Mouse (Mus musculus): Measurements from ENCODE around the gene Vsx1.
A peak's percentile ranks its signal among the peaks of the same experiment; 100 is the strongest.

Vsx1 gene

DNA sequence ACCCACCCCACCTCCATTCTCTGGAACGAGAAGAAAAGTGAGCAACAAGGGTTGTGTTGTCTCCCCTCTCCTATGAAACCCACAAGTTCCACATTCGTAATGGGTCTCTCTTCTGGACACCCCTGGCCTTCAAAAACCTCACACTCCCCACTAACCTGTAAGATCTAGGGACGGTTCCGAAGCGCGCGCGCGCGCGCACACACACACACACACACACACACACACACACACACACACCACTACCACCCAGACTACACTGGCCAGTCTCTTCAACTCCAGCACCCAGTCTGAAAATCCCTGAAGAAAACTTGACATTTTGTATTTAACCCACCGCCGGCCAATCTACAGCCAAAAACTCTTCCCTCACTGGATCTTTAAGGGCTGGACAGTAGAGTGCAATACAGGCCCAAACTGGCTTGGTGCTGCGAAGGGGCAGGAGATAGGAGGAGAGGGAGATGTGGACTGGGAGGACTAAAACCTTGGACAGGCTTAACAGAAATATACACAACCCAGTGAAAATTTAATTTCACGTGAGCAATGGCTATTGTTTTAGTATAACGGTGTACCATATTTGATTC lies at the start of gene Vsx1:
Vsx1 (minus strand) TSS at position 138 of the 578 bp plus-strand sequence.
- DNase-seq (ENCODE audit: low read depth, low spot score): no peak

DNA sequence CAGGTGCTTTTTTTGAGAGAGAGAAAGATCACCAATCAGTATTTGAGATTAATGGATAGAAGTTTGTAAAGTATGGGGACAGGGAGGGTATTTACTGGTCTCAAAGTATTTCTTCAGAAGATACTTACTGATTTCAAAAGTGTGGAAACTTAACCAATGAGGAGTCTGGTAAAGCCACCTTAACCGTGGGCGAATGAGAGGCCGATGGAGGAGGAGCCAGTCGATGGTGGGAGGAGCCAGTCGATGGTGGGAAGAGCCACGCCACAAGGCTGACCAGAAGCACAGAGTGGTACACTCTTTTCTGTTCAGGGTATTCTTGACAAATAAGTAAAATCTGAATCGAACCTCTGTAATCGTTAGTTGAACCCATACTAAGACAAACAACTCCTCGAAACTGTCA lies 48.7 kb upstream of the Vsx1 start:
- no peak for DNase-seq (ENCODE audit: low read depth, low spot score)

DNA sequence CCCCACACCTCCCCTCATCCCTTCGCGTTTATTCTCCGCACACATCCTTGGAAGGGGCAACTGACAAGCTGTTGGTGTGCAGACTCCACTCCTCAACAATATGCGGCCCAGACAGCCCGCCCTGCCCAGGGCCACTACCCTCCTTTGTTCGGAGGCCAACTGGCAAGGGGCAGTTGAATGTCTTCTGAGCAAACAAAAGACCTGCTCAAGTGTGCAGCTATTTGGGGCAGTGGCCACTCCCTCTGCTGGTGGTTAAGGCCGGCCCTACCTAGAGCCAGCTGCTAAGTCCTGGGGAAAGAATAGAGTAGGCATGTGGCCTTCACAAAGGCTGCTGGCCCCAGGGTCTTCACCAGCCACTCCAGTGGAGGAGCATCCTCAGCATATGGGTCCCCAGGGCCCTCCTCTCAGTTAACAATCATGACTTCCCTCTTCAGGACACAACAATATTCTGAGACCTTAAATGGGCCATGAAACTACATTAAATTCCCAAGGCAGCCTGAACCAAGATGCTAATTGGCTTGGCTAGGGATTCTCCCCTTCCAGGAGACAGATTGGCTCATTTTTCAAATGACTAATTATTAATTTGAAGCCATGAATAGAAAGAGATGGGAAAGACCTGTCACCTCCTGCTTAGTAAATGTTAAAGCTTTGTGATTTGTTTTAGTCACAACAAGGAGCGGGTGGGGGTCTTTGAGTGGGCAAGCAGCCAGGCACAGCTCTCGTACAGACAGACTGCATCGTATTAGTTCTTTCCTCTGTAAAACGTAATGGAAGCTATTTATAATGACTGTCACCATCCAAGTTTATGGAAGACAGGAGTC lies 46.8 kb upstream of the Vsx1 start:
- no peak for DNase-seq (ENCODE audit: low read depth, low spot score)

DNA sequence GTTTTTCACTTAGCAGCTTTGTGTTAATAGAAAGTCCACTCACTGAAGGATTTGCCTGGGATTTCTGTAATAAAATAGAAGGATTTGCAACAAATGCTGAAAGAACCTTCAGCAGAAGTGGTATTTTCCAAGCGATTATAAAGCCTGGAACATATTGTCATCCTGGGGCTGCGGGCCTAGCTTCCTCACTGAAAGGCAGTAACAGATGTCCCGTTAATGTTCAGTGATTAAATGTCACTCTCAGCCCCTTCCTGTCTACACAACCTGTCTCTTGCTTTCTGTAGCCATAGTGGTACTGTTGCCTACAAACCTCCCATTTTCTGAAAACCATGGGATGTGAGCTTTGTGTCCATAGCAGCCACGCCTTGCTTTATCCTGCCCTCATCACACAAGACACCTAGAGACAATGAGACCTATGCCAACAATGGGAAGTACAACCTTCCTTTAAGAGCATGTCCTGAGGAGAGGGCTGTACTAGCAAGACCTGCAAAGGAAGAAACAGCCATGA lies 23.1 kb upstream of the Vsx1 start:
- DNase-seq (ENCODE audit: low read depth, low spot score): no peak

DNA sequence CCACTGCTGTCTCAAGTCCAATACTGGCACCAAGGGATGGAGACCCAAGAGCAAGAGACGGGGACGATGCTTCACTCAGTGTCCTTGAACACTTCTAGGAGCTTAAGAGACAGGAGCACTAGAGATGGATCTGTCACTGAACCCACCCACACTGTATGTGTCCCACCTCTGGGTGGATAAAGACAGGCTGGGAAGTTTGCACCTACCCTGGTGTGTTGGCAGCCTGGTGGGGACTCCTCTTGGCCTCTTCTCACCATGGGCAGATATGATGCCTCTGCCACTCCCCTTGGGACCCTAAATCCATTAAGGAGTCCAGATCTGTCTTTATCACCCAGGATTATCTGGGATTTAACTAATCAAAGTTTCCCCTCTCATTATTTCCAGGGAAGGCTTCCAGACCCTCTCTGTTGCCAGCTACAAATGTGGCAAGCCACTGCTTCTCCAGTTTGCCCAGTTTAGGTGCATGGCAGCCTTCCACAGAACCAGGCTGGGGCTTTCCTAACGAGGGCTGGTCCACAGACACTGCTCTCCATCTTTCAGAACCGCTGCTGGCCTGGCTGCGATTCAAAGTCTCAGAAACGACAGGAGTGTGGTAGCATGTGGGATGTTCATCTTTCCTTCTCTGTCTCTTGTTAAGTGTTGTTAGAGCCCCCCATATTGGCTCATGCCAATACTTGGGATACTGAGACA lies 2.5 kb upstream of the Vsx1 start:
- no peak for DNase-seq (ENCODE audit: low read depth, low spot score)

DNA sequence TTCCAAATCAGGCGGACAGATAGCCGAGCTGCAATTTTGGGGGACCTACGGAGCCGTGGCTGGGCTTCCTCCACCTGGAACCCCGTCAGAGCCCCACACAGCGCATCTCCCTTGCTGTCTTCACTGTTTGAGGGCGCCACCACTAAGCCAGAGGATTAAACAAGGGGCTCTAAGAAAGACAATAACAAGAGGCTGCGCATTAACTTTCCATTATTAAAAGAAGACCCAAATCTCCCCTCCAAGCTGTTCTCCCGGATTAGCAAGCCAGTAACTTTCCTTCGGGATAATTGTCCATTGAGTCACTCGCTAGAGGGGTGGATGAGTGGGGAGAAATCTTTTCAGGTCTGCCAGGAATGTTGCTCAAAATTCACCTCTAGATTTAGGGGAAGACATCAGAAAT lies 1.1 kb upstream of the Vsx1 start:
- no peak for DNase-seq (ENCODE audit: low read depth, low spot score)

DNA sequence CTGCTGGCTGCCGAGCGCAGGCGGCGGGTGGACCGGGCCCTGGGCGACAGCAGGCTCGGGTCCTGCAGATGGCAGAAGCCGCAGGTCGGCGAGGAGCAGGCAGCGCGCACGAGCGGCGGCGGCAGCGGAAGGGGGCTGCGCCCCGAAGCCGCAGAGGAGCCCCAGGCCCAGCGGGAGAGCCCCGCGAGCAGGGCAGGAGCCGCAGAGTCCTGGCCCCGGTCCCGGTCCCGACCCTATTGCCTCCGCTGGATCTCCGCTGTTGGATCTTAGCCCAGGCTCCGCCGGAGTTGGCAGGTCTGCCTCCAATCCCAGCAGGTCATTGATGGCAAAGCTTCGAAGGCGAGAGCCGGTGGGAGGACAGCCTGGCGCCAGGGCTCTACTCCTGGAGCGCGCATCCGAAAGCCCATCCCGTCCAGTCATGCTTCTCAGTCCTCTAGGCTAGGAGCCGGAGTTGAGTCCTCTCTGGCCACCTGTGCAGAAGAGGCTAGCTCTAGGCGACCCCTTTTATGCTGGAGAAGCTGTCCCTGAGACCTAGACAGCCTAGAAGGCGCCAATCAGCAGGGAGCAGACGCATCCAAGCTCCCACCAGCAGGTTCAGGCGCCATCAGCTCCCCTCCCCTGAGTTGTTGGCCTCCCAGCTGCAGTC lies 496 bp downstream of the Vsx1 start:
- no peak for DNase-seq (ENCODE audit: low read depth, low spot score)

DNA sequence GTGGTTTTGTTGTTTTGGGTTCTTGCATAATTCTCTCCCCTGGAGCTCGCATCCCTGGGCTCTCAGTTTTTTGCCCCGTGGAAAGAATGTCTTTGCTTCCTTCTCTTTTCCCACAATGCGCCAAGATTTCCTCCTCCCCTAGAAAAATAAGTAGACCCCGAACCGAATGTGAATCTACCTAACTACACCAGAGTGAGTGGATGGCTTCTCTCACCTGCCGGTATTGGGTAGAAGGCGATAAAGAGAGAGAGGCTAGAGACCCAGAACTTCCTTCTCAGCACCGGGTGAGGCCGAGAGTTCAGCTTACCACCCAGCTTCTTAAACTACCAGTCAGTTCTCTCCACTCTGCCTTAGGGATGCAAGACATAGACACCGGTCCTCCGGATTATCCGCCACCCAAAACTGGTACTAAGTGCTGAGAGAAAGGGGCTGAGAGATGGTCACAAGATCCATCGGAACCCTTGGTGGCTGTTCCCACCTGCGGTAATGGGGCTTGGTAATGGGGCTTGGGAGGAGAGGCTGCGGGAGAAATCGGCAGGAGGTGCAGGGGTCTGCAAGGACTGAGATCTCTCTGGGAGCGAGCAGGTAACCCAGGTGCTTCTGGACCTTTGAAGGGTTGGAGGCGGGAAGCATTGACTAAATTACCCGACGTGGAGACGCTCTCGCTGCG lies 1.2 kb downstream of the Vsx1 start:
- no peak for DNase-seq (ENCODE audit: low read depth, low spot score)

DNA sequence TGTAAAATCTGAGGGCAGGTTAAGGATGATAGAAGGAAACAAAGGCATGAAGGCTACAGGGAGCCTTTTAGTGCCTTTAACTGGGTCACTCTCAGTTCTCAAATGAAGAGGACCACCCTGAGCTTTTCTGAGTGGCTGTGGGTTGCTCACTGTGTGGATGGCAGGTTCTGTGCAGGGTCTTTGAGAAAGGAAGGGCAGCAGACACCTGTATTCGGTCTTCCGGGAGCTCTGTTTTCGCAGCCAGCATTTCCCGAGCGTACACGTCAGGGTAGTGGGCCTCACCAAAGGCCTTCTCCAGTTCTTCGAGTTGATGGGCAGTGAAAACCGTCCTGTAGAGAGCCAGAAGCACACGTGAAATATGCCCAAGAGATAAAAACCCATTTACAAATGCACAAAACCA lies 3.8 kb downstream of the Vsx1 start:
- no peak for DNase-seq (ENCODE audit: low read depth, low spot score)

DNA sequence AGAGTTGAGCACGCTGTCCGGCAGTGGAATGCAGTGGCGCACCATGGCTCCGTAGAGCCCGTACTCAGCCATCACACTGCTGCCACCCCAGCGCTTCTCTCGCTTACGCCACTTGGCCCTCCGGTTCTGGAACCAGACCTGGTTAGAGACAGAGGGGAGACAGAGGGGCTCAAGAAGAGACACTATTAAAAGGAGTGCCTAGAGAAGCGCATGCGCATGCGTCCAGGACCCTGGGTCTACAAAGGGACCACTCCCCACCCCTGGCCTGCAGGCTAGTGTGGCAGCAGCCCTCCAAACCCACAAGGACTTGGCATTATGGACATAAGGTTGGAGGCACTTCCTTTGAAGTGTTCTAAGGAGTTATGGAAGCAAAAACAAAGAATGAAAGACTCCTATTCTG lies 4.7 kb downstream of the Vsx1 start:
- no peak for DNase-seq (ENCODE audit: low read depth, low spot score)

DNA sequence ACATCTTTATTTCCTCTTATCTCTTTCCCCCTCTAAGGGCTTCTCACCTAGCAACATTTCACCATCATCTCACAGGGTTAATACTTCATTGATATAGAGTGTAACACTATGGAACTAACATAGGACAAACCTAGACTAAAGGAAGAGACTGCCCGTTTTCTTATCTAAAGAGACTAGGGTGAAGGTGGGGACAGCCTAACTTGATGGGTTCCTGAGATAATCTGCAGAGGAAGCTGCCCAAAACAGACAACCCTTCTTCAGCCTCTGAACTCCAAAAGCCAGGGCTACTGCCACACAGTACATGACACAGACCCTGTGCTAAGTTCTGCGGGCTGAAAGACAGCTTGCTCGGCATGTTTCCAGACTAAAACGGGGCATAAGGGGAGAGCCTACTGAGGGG lies 7.6 kb downstream of the Vsx1 start:
- no peak for DNase-seq (ENCODE audit: low read depth, low spot score)

DNA sequence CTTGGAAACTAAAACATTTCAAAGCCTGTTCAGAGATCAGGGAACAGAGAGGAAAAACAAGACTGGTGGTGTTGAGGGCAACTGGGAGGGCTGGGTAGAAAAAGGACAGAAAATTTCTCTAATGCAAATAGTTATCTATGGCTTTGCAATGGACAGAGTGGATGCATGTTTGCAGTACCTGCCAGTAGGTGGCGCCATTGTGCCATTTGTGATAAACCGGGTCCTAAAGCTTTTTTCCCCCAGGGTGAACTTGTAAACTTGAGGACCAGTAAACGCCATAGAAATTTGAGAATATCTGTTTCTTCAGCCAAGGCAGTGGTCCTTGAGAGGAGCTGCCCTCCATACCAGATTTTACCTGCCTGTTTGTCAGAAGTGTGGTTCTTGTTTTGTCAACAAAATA lies 10.8 kb downstream of the Vsx1 start:
- peak; percentile 74 for DNase-seq (ENCODE audit: low read depth, low spot score)

DNA sequence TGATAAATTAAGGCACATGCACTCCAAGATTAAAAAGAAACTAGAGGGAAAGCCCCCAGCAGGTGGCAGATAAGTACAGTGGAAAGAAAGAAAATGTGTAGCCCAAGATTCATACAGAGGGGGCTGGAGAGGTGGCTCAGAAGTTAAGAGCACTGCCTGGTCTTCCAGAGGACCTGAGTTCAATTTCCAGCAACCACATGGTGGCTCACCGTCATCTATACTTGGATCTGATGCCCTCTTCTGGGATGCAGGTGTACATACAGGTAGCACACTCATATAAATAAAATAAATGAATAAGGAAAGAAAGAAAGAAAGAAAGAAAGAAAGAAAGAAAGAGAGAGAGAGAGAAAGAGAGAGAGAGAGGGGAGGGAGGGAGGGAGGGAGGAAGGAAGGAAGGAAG lies 13.6 kb downstream of the Vsx1 start:
- DNase-seq (ENCODE audit: low read depth, low spot score): no peak

DNA sequence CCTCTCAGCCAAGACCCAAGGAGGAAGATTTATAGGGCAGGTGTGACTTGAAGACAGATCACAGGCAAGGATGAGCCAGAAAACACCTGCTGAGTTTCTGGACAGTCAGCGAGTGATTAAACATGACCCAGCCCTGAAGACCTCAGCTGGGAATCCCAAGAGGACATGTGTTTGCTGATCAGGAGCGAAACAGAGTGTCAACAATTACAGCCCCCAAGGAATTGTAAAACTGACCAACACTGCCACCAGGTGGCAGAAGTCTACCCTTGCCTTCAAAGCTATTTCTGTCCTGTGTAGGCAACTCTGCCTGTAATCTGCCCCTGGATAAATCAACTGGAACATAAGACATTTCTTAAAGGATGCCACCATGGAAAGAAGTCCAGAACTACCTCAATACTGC lies 14.3 kb downstream of the Vsx1 start:
- DNase-seq (ENCODE audit: low read depth, low spot score): peak; percentile 69

DNA sequence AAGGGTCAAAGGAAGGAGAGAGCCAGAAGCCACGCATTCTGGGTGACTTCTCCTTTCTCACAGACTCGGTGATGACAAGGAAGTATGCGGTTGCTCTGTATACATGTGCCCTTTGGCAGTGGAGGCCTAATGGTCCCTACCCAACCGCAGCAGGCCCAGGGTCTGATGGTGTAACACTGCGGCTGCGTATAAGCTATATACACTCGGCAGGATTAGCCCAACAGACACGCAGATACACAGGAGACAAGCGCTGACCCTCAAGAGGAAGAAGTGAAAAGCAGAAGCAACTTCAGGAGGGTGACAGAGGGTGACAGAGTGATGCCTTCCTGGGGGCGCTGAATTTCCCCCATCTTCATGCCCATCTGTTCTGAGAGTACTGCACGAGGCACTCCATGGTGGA lies 15.2 kb downstream of the Vsx1 start:
- no peak for DNase-seq (ENCODE audit: low read depth, low spot score)

DNA sequence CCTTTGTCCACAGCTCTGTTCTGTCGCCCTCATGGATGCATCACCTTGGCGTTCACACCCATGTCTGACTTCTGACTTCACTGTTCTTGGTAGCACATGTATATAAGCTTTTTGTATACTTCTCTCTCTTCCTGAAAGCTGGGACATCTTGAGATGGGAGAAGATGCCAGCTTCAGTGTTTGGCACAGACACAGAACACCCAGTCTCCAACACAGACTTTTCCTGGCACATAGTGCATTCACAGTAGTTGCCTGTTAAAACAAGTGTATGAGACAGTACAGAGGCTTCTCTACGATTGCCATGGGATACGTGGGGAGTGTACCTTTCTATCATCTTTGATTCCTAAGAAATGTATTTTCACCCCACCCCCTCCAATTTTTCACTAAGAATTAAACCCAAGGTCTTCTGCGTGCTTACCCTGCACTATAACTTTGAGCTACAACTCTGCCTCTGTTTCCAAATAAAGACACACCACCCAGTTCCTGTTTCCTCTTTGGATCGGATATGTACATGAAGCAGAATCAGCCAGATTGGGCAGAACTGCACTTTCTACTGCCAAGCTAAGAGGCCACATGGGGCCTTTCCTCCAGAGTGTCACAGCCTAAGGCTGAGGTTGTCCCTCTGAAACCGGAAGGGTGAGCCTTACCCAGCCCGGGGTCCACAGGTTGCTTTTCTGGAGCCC lies 17.4 kb downstream of the Vsx1 start:
- DNase-seq (ENCODE audit: low read depth, low spot score): no peak

DNA sequence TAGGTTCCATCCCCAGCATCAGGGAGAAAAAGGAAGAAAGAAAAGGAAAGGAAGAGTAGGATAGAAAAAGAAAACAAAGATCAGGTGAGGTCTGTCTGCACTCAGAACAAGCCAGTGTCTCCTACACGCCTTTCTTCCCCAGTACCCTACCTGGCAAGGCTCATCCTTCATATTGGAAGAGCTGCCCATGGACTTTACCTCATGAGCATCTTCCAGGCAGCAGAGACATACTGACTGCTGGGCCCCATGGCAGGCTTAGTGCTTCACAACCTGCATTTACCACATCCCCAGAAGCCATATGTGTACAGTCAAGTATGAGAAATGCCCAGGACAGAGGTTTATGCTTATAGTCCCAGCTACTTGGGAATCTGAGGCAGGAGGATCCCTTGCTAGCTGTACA lies 18.2 kb downstream of the Vsx1 start:
- DNase-seq (ENCODE audit: low read depth, low spot score): no peak

DNA sequence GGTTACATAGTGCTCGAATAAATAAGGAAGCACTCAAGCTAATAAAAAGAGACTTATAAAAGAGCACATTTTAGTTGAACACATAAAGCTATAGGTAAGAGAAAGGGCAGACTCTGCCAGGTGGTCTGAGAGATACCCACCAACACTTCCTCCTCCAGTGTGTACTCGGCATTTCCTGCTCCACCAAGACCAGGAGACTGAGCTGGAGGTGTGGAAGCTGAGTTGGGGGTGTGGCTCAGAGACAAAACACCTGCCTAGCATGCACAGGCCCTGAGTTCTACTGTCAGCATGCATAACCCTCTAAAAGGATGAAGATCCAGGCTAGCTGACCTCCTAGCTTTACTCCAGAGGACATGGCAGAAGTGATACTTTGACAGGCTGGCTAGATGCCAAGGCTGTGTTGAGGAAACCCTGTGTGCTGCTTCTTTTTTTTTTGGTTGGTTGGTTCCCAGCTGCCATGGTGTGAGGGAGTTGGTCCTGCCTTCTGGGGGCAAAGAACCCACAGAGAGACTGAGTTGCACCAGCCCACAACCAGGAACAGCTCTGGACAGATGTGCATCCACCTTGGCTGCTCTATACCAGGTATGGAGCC lies 19.6 kb downstream of the Vsx1 start:
- DNase-seq (ENCODE audit: low read depth, low spot score): no peak

DNA sequence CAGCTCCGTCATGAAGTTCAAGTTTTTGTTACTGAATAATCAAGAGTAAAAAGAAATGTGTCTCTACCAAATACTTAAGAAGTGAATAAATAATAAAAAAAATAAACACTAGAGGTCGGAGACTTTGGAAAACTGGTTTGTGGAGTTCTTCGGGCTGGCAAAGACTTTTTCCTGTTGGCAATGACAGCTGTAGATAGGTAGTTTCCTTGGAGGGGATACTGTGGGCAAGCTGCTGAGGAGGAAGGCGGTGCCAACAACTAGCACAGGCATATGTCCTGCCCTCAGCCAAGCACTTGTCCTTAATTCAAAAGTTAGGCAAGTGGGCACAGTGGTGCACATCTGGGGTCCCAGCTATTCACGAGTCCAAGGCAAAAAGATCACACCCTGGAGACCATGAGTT lies 20.2 kb downstream of the Vsx1 start:
- DNase-seq (ENCODE audit: low read depth, low spot score): no peak

DNA sequence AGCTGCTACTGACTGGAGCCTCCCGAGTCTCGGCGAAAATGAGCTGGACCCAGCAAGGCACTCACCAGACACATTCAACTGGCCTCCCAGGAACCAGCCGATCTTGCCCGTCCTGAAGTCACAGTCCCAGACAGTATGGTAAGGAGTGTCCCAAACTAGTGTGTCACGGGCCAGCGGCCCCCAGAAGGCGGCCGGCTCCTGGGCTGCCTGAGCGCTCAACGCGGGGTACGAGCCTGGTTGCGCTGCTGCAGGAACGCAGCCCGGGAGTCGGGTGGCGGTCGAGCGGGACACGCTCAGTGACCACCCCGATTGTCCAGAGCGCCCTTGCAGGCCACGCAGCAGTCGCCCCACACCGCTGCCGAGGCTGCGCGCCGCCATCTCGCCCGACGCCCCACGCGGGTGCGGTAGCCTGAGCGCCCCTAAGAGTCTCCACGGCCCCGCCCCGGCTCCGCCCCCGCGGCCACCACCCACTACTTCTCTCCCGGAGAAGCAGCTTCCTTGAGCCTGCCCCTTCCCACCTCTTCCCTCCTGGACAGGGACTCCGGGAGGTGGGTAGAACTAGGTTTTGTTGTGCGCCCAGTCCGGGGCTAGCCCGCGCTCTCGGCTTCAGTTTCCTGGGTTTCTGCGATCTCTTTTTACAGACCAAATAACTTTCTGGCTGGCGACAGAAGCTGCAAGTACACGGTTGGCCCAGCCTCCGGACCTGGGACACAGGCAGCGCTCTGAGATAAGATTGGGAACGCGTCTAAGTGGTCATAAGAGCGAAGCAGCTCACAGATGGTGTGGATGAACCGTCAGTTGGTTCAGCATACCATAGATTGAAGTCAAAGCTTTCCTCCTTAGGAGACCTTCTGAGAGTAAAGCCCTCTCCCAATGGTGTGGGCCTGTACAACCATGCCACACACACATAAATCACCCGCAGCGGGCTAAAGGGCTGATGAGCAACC lies 21.1 kb downstream of the Vsx1 start, which contains the start of gene Acss1:
Acss1 (minus strand) TSS at position 681 of the 947 bp plus-strand sequence.
- no peak for DNase-seq (ENCODE audit: low read depth, low spot score)

Measured in embryo, embryonic 11.5 days (tissue).